Mouse (Mus musculus) layer of hippocampus, adult 2 months (tissue): ENCODE measurements around the gene Fbf1. TPM values are rescaled to one million over a fixed set of nuclear protein-coding genes. Genes with fewer than 3 reads are reported as not detected.
A peak's percentile ranks its signal among the peaks of the same experiment; 100 is the strongest.

Experiments
- DNase-seq, 2 experiments: peaks; one replicate each; pipeline ENCODE4 v3.0.0; 2022; ENCODE audit warnings: low spot score in 2 of 2
- H3K27ac ChIP-seq: fragments of 200-600 bp; 2 replicates; pipeline ENCODE4 v1.8.1; 2022
- H3K4me3 ChIP-seq: fragments of 200-600 bp; 2 replicates; pipeline ENCODE4 v1.8.1; 2022; ENCODE audit warnings: mild to moderate bottlenecking
- CTCF ChIP-seq: fragments of 200-600 bp; conservative IDR thresholded peaks from 2 replicates; pipeline ENCODE4 v1.8.1; 2022; ENCODE audit warnings: antibody characterized with exemption, mild to moderate bottlenecking, moderate library complexity
- total RNA-seq, 2 experiments: library from RNA; stranded (reverse); gene quantifications; 2 replicates each; pipeline ENCODE4 v1.2.3; 2021

The Fbf1 gene
- total RNA-seq, 2 experiments from 2014 or later, result 91.6 to 96.4 TPM

- H3K4me3 ChIP-seq, result no peak overlapping the region
- H3K27ac ChIP-seq, result no peak overlapping the region
- no peak for TF ChIP-seq CTCF
- DNase-seq, result no peak
Measured at GRCm38 (mm10) chr11:116170003-116170800, 2.2 kb upstream of the Fbf1 start.

- H3K4me3 ChIP-seq, result no peak overlapping the region
- TF ChIP-seq CTCF, result no peak
- no peak overlapping the region for H3K27ac ChIP-seq
- no peak for DNase-seq
Measured at GRCm38 (mm10) chr11:116169214-116169613, 1.2 kb upstream of the Fbf1 start.

- TF ChIP-seq CTCF, result no peak
Measured at GRCm38 (mm10) chr11:116167232-116167631, 734 bp downstream of the Fbf1 start.

GRCm38 (mm10) chr11:116163002-116163401 lies 5.0 kb downstream of the Fbf1 start:
- Histone ChIP-seq H3K4me3 (no peak overlapping the region), H3K27ac (no peak overlapping the region)
- no peak for DNase-seq
- no peak for TF ChIP-seq CTCF

More at GRCm38 (mm10) chr11:116167232-116167631, 734 bp downstream of the Fbf1 start:
- Histone ChIP-seq H3K27ac (peak overlapping the region; percentile 91), H3K4me3 (peak overlapping the region; percentile 91)
- no peak for DNase-seq

GRCm38 (mm10) chr11:116162146-116162545 lies 5.8 kb downstream of the Fbf1 start:
- H3K27ac ChIP-seq, result peak overlapping the region; percentile 25; the same call in 1 of the 2 replicates
- TF ChIP-seq CTCF, result no peak
- peak; percentile 42 to 69 for DNase-seq
- no peak overlapping the region for H3K4me3 ChIP-seq

GRCm38 (mm10) chr11:116161312-116161711 lies 6.7 kb downstream of the Fbf1 start:
- DNase-seq, result no peak
- Histone ChIP-seq H3K4me3 (no peak overlapping the region), H3K27ac (0 out of 2 replicates have a peak overlapping the region, but pooled peaks have one; percentile 23)
- TF ChIP-seq CTCF, result no peak

- no peak for TF ChIP-seq CTCF
- no peak for DNase-seq
- H3K27ac ChIP-seq, result no peak overlapping the region
Measured at GRCm38 (mm10) chr11:116150960-116151359, 17.0 kb downstream of the Fbf1 start.

GRCm38 (mm10) chr11:116149341-116149740 lies 18.6 kb downstream of the Fbf1 start:
- H3K27ac ChIP-seq, result peak overlapping the region; percentile 64
- no peak for TF ChIP-seq CTCF
- DNase-seq, result no peak
- H3K4me3 ChIP-seq, result no peak overlapping the region

More at GRCm38 (mm10) chr11:116150960-116151359, 17.0 kb downstream of the Fbf1 start:
- no peak overlapping the region for H3K4me3 ChIP-seq

- TF ChIP-seq CTCF, result no peak
- DNase-seq, result no peak
- H3K4me3 ChIP-seq, result no peak overlapping the region
- H3K27ac ChIP-seq, result peak overlapping the region; percentile 64
Measured at GRCm38 (mm10) chr11:116148761-116149221, 19.2 kb downstream of the Fbf1 start.

- peak; percentile 61 to 63 for DNase-seq
- peak overlapping the region; percentile 26; the same call in 1 of the 2 replicates for H3K4me3 ChIP-seq
- H3K27ac ChIP-seq, result peak overlapping the region; percentile 87
- no peak for TF ChIP-seq CTCF
Measured at GRCm38 (mm10) chr11:116146294-116146985, 21.5 kb downstream of the Fbf1 start.

- peak overlapping the region; percentile 87 for H3K27ac ChIP-seq
- no peak for TF ChIP-seq CTCF
- DNase-seq, result no peak
Measured at GRCm38 (mm10) chr11:116145481-116146293, 22.3 kb downstream of the Fbf1 start.

GRCm38 (mm10) chr11:116143468-116143867 lies 24.5 kb downstream of the Fbf1 start:
- no peak overlapping the region for H3K27ac ChIP-seq
- TF ChIP-seq CTCF, result no peak
- H3K4me3 ChIP-seq, result no peak overlapping the region
- no peak for DNase-seq

More at GRCm38 (mm10) chr11:116145481-116146293, 22.3 kb downstream of the Fbf1 start:
- peak overlapping the region; percentile 26; the same call in 1 of the 2 replicates for H3K4me3 ChIP-seq
